Mouse (Mus musculus): Measurements from ENCODE around the gene Klhl31.

The Klhl31 gene

GRCm38 (mm10) chr9:77707433-77708139, 71.3 kb downstream of the Klhl31 start:
- DNase-seq, result no peak

DNA sequence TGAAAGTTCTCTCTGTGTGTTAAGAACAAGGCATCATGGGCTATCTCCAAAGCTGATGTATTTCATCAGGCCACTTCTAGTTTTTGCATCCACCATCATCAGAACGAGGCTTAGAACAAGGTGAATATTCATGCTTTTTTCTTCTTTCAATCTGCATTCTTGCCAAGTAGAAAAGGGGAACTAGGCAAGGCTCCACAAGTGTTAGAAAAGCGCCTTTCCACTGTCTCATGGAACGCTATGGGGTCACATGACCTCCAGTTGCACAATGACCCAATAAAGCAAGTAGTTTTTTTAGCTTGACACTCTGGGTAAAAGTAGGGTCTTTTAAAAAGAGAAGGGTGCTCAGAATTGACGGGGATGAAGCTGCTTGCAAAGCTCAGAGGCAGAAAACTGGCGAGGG, 72.7 kb downstream of the Klhl31 start:
- DNase-seq, result no peak

All from thymus, postnatal 14 days (tissue).